Mouse (Mus musculus): ENCODE measurements around the gene Sprtn.
A peak's percentile ranks its signal among the peaks of the same experiment; 100 is the strongest.

The Sprtn gene

GRCm38 (mm10) chr8:124944406-124944805 lies 46.7 kb downstream of the Sprtn start:
- no peak for DNase-seq (ENCODE audit: low spot score in 2 of 2)

GRCm38 (mm10) chr8:124947865-124948732 lies 50.4 kb downstream of the Sprtn start:
- peak; percentile 13 to 58 for DNase-seq (ENCODE audit: low spot score in 2 of 2)

GRCm38 (mm10) chr8:124948733-124949111 lies 51.0 kb downstream of the Sprtn start:
- no peak for DNase-seq (ENCODE audit: low spot score in 2 of 2)

- peak; percentile 72 to 75 for DNase-seq (ENCODE audit: low spot score in 2 of 2)
These were observed 51.8 kb downstream of the Sprtn start, which contains the start of gene Egln1 for GRCm38 (mm10) chr8:124949209-124950068. Egln1 (minus strand) TSS chr8:124949324.

- no peak for DNase-seq (ENCODE audit: low spot score in 2 of 2)
These were observed 52.4 kb downstream of the Sprtn start for GRCm38 (mm10) chr8:124950069-124950456.

- DNase-seq (ENCODE audit: low spot score in 2 of 2): no peak
These were observed 53.2 kb downstream of the Sprtn start for GRCm38 (mm10) chr8:124950865-124951264.

- no peak for DNase-seq (ENCODE audit: low spot score in 2 of 2)
These were observed 55.5 kb downstream of the Sprtn start for GRCm38 (mm10) chr8:124953188-124953587.

GRCm38 (mm10) chr8:124954572-124955082 lies 56.9 kb downstream of the Sprtn start:
- no peak for DNase-seq (ENCODE audit: low spot score in 2 of 2)
